Mouse (Mus musculus): ENCODE measurements around the gene 1300017J02Rik. TPM values are rescaled to one million over a fixed set of nuclear protein-coding genes. Genes with fewer than 3 reads are reported as not detected.
"Not testable (repeated sequence)": the region's sequence is repeated elsewhere in the genome, so short reads cannot be mapped to it uniquely, and the experiment has no call there.

Gene 1300017J02Rik
- 2.6 and 4.4 TPM in 2 replicates for polyA plus RNA-seq (2011; ENCODE audit: insufficient read depth, insufficient read length, low read depth, missing spikeins)

GRCm38 (mm10) chr9:103304927-103305326, at the start of gene 1300017J02Rik, which contains the start of gene Topbp1:
1300017J02Rik (minus strand) TSS chr9:103305082.
Topbp1 (plus strand) TSS chr9:103305215.
- Histone ChIP-seq H3K9ac (ENCODE audit: low read depth, poor library complexity, severe bottlenecking) (peak within 1 kb of the TSS; percentile 93), H3K27ac (ENCODE audit: insufficient read depth, low read length) (peak within 1 kb of the TSS; percentile 58)

GRCm38 (mm10) chr9:103353500-103354260, 48.8 kb upstream of the 1300017J02Rik start:
- not testable (repeated sequence) for H3K9me3 ChIP-seq (replicated peaks; ENCODE audit: control insufficient read depth, insufficient read depth, low read length, poor library complexity, severe bottlenecking); H3K27me3 ChIP-seq (ENCODE audit: control insufficient read depth, insufficient read depth, low read length, poor library complexity, severe bottlenecking); H3K4me1 ChIP-seq (ENCODE audit: control insufficient read depth, insufficient read depth, low read length); H3K9ac ChIP-seq (ENCODE audit: low read depth, poor library complexity, severe bottlenecking); H3K4me3 ChIP-seq (ENCODE audit: low read depth, low read length); H3K27ac ChIP-seq (ENCODE audit: insufficient read depth, low read length)
- peaks cover 69% of the 10 kb centered on the region for H3K36me3 ChIP-seq (ENCODE audit: control insufficient read depth, insufficient read depth, low read length, poor library complexity, severe bottlenecking)

More at GRCm38 (mm10) chr9:103304927-103305326, at the start of gene 1300017J02Rik, which contains the start of gene Topbp1:
- Histone ChIP-seq H3K4me3 (ENCODE audit: low read depth, low read length) (peak within 1 kb of the TSS; percentile 98), H3K9me3 (replicated peaks; ENCODE audit: control insufficient read depth, insufficient read depth, low read length, poor library complexity, severe bottlenecking) (no peaks in the 10 kb centered on the region), H3K36me3 (ENCODE audit: control insufficient read depth, insufficient read depth, low read length, poor library complexity, severe bottlenecking) (peaks cover 35% of the 10 kb centered on the region), H3K27me3 (ENCODE audit: control insufficient read depth, insufficient read depth, low read length, poor library complexity, severe bottlenecking) (no peaks in the 10 kb centered on the region), H3K4me1 (ENCODE audit: control insufficient read depth, insufficient read depth, low read length) (peaks cover 2% of the 10 kb centered on the region)
- TF ChIP-seq POLR2A (IDR thresholded peaks at IDR 0.05; ENCODE audit: insufficient read depth, low read length) (peak; percentile 97), EP300 (IDR thresholded peaks at IDR 0.05; ENCODE audit: insufficient read depth, low read depth, low read length) (no peak)

GRCm38 (mm10) chr9:103348791-103349190, 43.9 kb upstream of the 1300017J02Rik start:
- TF ChIP-seq POLR2A (IDR thresholded peaks at IDR 0.05; ENCODE audit: insufficient read depth, low read length) (no peak), EP300 (IDR thresholded peaks at IDR 0.05; ENCODE audit: insufficient read depth, low read depth, low read length) (no peak), CTCF (IDR thresholded peaks at IDR 0.05; ENCODE audit: low read depth, low read length) (no peak)
- H3K9ac ChIP-seq (ENCODE audit: low read depth, poor library complexity, severe bottlenecking): no peak overlapping the region
- H3K36me3 ChIP-seq (ENCODE audit: control insufficient read depth, insufficient read depth, low read length, poor library complexity, severe bottlenecking): peaks cover 76% of the 10 kb centered on the region
- H3K27ac ChIP-seq (ENCODE audit: insufficient read depth, low read length): no peak overlapping the region
- no peaks in the 10 kb centered on the region for H3K27me3 ChIP-seq (ENCODE audit: control insufficient read depth, insufficient read depth, low read length, poor library complexity, severe bottlenecking)
- H3K4me3 ChIP-seq (ENCODE audit: low read depth, low read length): no peak overlapping the region
- H3K9me3 ChIP-seq (replicated peaks; ENCODE audit: control insufficient read depth, insufficient read depth, low read length, poor library complexity, severe bottlenecking): no peaks in the 10 kb centered on the region
- H3K4me1 ChIP-seq (ENCODE audit: control insufficient read depth, insufficient read depth, low read length): no peaks in the 10 kb centered on the region

GRCm38 (mm10) chr9:103347996-103348490, 43.2 kb upstream of the 1300017J02Rik start:
- no peak overlapping the region for H3K27ac ChIP-seq (ENCODE audit: insufficient read depth, low read length)
- peaks cover 81% of the 10 kb centered on the region for H3K36me3 ChIP-seq (ENCODE audit: control insufficient read depth, insufficient read depth, low read length, poor library complexity, severe bottlenecking)
- no peaks in the 10 kb centered on the region for H3K9me3 ChIP-seq (replicated peaks; ENCODE audit: control insufficient read depth, insufficient read depth, low read length, poor library complexity, severe bottlenecking)
- H3K4me1 ChIP-seq (ENCODE audit: control insufficient read depth, insufficient read depth, low read length): no peaks in the 10 kb centered on the region
- no peak overlapping the region for H3K4me3 ChIP-seq (ENCODE audit: low read depth, low read length)
- no peak overlapping the region for H3K9ac ChIP-seq (ENCODE audit: low read depth, poor library complexity, severe bottlenecking)
- TF ChIP-seq CTCF (IDR thresholded peaks at IDR 0.05; ENCODE audit: low read depth, low read length) (no peak), POLR2A (IDR thresholded peaks at IDR 0.05; ENCODE audit: insufficient read depth, low read length) (no peak), EP300 (IDR thresholded peaks at IDR 0.05; ENCODE audit: insufficient read depth, low read depth, low read length) (no peak)
- no peaks in the 10 kb centered on the region for H3K27me3 ChIP-seq (ENCODE audit: control insufficient read depth, insufficient read depth, low read length, poor library complexity, severe bottlenecking)

GRCm38 (mm10) chr9:103347045-103347444, 42.2 kb upstream of the 1300017J02Rik start:
- no peak overlapping the region for H3K27ac ChIP-seq (ENCODE audit: insufficient read depth, low read length)
- H3K27me3 ChIP-seq (ENCODE audit: control insufficient read depth, insufficient read depth, low read length, poor library complexity, severe bottlenecking): no peaks in the 10 kb centered on the region
- H3K4me1 ChIP-seq (ENCODE audit: control insufficient read depth, insufficient read depth, low read length): no peaks in the 10 kb centered on the region
- no peak overlapping the region for H3K9ac ChIP-seq (ENCODE audit: low read depth, poor library complexity, severe bottlenecking)
- H3K9me3 ChIP-seq (replicated peaks; ENCODE audit: control insufficient read depth, insufficient read depth, low read length, poor library complexity, severe bottlenecking): no peaks in the 10 kb centered on the region
- TF ChIP-seq POLR2A (IDR thresholded peaks at IDR 0.05; ENCODE audit: insufficient read depth, low read length) (no peak), EP300 (IDR thresholded peaks at IDR 0.05; ENCODE audit: insufficient read depth, low read depth, low read length) (no peak), CTCF (IDR thresholded peaks at IDR 0.05; ENCODE audit: low read depth, low read length) (no peak)
- H3K4me3 ChIP-seq (ENCODE audit: low read depth, low read length): no peak overlapping the region
- peaks cover 84% of the 10 kb centered on the region for H3K36me3 ChIP-seq (ENCODE audit: control insufficient read depth, insufficient read depth, low read length, poor library complexity, severe bottlenecking)

GRCm38 (mm10) chr9:103336912-103337311, 32.0 kb upstream of the 1300017J02Rik start:
- peaks cover 86% of the 10 kb centered on the region for H3K36me3 ChIP-seq (ENCODE audit: control insufficient read depth, insufficient read depth, low read length, poor library complexity, severe bottlenecking)
- H3K4me1 ChIP-seq (ENCODE audit: control insufficient read depth, insufficient read depth, low read length): no peaks in the 10 kb centered on the region
- H3K9ac ChIP-seq (ENCODE audit: low read depth, poor library complexity, severe bottlenecking): no peak overlapping the region
- no peaks in the 10 kb centered on the region for H3K27me3 ChIP-seq (ENCODE audit: control insufficient read depth, insufficient read depth, low read length, poor library complexity, severe bottlenecking)
- H3K27ac ChIP-seq (ENCODE audit: insufficient read depth, low read length): no peak overlapping the region
- H3K4me3 ChIP-seq (ENCODE audit: low read depth, low read length): no peak overlapping the region
- TF ChIP-seq POLR2A (IDR thresholded peaks at IDR 0.05; ENCODE audit: insufficient read depth, low read length) (no peak), CTCF (IDR thresholded peaks at IDR 0.05; ENCODE audit: low read depth, low read length) (no peak), EP300 (IDR thresholded peaks at IDR 0.05; ENCODE audit: insufficient read depth, low read depth, low read length) (no peak)
- H3K9me3 ChIP-seq (replicated peaks; ENCODE audit: control insufficient read depth, insufficient read depth, low read length, poor library complexity, severe bottlenecking): no peaks in the 10 kb centered on the region

Data from ES-Bruce4 (cell line).